Mouse (Mus musculus): ENCODE results near the gene Cmtm6. TPM values are rescaled to one million over a fixed set of nuclear protein-coding genes. Genes with fewer than 3 reads are reported as not detected.

The Cmtm6 gene
- total RNA-seq, 2 experiments from 2014 or later = 98.1 to 124 TPM

- no peak for ATAC-seq (ENCODE audit: poor library complexity, severe bottlenecking)
Measured at GRCm38 (mm10) chr9:114729911-114730805, 758 bp upstream of the Cmtm6 start.

GRCm38 (mm10) chr9:114731871-114732682 is 1.2 kb downstream of the Cmtm6 start:
- peak; percentile 30 for ATAC-seq (ENCODE audit: poor library complexity, severe bottlenecking)

DNA sequence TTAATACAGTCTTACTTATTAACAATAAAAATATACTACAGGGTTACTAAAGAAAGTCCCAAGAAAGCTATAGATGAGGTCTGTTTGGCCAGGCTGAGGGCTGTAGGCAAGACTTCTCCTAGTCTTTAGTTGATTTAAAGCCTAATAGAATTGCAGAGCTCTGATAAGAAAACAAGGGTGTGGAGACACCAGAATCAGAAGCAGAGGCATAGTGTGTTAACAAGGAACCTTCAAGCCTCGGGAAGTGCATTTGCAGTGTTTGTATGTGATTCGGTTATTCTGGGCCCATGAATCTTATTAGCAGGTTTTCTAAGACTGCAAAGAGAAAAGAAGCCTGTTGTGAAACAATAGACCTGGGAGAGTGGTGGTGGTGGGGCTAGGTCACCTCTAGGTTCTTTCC is 2.3 kb downstream of the Cmtm6 start:
- ATAC-seq (ENCODE audit: poor library complexity, severe bottlenecking) = no peak

GRCm38 (mm10) chr9:114736442-114736841 is 5.5 kb downstream of the Cmtm6 start:
- no peak for ATAC-seq (ENCODE audit: poor library complexity, severe bottlenecking)

DNA sequence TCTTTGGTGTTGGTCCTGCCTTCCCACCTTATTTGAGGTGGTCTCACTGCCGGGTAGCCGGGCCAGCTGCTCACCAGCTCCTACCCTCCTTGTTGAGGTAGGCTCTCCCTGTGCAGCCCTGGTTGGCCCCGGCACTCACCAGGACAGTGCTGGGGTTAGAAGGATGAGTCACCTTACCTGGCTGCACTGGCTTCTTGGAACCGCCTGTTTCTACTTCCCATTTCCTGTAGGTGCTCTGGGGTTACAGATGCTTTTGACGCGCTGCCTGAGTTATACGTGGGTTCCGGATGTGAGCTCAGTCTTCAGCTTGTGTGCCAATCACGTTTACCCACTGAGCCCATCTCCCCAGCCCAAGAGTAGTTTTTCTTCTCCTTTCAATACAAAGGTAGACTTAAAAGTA is 9.4 kb downstream of the Cmtm6 start:
- ATAC-seq (ENCODE audit: poor library complexity, severe bottlenecking) = no peak

DNA sequence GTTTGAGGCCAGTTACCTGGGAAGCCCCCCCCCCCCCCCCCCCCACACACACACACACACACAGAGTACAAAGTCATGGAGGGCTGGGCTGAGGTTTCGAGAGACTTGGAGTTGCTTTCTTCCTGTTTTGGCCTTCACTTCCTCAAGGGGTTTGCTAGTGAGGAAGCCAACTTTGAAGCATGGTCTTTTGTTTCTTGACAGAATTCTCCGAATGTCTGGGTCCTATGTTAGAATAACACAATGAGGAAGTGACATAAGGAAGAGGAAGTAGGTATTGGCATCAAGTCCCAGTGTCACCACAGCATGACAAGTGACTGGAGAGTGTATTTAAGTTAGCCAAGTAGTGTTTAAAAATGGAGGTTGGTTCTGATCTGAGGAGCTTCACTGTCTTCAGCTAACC is 11.8 kb downstream of the Cmtm6 start:
- ATAC-seq (ENCODE audit: poor library complexity, severe bottlenecking) = peak; percentile 96

DNA sequence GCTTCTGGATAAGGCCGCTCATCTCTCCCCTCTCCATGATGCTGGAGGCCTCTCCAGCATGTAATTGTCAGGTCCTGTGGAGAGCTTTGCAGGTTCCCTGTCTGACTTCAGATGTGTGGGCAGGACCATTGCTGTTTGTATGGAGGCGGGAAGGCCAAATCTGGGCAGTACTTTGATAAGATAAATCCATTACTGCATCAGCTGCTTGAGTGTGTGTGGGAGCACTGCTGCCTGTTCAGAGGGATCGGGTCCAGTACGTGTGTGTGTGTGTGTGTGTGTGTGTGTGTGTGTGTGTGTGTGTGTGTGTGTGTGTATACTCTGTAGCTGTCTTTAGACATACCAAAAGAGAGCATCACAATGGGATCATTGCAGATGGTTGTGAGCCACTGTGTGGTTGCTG is 14.2 kb downstream of the Cmtm6 start:
- ATAC-seq (ENCODE audit: poor library complexity, severe bottlenecking) = no peak

- no peak for ATAC-seq (ENCODE audit: poor library complexity, severe bottlenecking)
Measured at GRCm38 (mm10) chr9:114745654-114746053, 14.7 kb downstream of the Cmtm6 start.

- no peak for ATAC-seq (ENCODE audit: poor library complexity, severe bottlenecking)
Measured at GRCm38 (mm10) chr9:114747012-114747411, 16.1 kb downstream of the Cmtm6 start.

DNA sequence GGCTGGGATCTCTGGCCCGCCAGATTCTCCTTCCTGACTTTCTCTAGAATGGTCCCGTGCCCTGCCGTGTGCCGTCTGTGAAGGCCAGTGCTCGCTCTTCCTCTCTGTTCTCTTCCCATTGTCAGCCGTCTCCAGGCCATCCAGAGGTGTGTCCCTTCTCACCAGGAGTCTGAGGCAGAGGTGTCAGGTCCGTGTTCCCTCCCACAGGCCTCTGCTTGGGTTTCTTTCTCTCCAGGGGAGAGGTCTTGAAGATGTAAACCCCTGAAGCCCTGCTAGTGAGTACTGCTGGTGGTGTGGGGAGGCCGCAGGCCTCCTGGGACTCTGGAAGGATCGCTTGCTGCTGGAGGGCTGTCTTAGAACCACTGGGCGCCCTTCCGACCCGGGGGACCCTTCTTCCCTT is 16.6 kb downstream of the Cmtm6 start:
- no peak for ATAC-seq (ENCODE audit: poor library complexity, severe bottlenecking)

DNA sequence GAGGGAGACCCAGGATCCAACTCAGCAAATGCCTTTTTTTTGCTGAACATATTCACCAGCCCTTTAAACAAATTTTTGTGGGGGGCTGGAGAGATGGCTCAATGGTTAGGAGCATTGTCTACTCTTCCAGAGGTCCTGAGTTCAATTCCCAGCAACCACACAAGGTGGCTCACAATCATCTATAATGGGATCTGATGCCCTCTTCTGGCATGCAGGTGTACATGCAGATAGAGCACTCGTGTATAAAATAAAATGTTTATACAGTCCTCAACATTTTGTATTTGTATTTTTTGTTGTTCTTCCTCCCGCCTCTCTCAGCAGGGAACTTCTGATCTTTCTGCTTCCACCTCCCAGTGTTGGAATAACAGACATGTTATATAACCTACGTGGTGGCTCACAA is 20.7 kb downstream of the Cmtm6 start:
- ATAC-seq (ENCODE audit: poor library complexity, severe bottlenecking) = no peak

- ATAC-seq (ENCODE audit: poor library complexity, severe bottlenecking) = peak; percentile 12; the same call in 1 of the 2 replicates
Measured at GRCm38 (mm10) chr9:114752311-114752710, 21.4 kb downstream of the Cmtm6 start.

- ATAC-seq (ENCODE audit: poor library complexity, severe bottlenecking) = peak; percentile 93
Measured at GRCm38 (mm10) chr9:114752863-114753484, 22.1 kb downstream of the Cmtm6 start.

DNA sequence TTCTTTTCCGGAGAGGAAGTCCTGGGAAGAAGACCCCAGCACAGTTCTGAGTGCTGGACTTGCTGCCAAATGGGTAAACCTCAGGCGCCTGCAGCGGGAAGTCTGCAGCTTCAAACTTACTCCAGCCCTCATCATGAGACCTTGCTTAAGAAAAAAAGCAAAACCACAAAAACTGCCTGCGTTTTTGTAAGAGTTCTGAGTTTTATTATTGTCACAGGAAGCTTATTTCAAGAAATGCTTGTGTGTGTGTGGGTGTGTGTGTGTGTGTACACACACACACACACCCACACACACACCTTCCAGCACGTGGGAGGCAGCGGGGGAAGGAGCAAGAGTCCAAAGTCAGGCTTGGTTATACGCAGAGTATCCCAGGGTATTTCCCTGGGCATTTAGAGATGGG is 27.4 kb downstream of the Cmtm6 start:
- peak; percentile 27 for ATAC-seq (ENCODE audit: poor library complexity, severe bottlenecking)

DNA sequence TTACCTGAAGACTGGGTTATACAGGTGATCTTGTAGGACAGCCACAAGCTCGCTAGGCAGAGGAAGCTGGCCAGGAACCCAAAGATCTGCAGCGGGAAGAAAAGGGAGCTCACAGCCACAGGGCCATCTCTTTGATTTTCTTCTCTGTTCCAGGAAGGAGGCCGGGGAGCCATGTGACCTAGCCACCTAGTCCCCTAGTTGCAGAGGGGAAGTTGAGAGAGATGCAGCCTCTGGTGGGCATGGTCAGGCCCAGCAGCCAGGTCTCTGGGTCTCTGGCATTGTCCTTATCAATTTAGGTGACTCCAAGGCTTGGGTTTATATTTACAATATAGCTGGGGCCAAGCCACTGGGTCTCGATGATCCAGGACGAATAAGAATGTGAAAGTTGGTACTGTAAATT is 27.9 kb downstream of the Cmtm6 start:
- ATAC-seq (ENCODE audit: poor library complexity, severe bottlenecking) = peak; percentile 65

DNA sequence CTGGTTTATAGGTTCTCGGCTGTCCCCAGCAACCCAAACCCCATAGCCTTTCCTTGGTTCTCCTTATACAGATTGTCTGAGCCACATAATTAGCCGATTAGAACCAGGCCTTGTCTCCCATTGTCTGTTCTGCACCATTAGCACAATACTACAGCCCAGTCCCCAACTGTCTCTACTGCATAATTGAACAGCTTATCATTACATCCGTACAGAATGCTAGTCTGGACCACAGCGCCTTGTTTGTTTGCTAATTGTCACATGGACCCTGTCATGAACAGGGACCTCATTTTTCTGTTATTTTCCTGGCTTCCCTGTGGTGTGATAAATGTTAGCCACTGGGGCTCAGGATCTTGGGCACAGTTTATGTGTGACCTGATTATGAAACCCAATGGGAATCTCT is 29.0 kb downstream of the Cmtm6 start:
- no peak for ATAC-seq (ENCODE audit: poor library complexity, severe bottlenecking)

DNA sequence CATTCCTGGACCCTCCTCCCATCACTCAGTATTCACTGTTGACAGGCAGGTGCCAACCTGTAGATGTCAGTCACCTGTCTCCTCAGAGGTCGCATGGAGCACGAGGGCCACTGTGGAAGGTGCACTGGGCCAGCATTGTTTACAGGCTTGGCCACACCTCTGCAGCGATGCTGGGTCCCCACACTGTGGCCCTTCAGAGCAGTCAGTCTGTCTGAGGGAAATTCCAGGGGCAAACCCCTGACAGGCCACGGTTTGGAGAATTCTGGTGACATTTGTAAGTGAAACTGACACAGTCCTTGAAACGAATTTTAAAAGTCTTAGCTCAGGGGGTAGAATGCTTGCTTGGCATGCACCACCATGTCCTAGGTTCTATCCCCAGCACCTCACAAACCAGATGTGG is 29.4 kb downstream of the Cmtm6 start:
- no peak for ATAC-seq (ENCODE audit: poor library complexity, severe bottlenecking)

DNA sequence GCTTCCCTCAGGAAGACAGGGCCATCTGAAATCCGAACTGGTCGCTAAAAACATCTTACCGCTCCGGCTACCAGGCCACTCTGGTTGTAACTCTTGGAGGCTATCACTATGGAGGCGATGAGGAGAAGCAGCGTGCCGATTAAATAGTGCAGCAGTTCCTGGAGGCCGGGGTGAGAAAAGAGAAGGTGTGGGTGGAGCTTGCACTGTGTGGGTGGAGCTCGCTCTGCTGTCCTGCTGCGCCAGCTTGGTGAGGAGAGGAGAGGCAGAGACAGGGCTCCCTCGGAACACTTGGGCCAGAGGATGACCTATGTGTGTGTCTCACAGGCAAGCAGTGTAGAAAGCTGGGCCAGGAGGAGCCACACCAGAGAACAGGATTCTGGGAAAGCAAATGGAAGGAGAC is 30.9 kb downstream of the Cmtm6 start:
- ATAC-seq (ENCODE audit: poor library complexity, severe bottlenecking) = no peak

DNA sequence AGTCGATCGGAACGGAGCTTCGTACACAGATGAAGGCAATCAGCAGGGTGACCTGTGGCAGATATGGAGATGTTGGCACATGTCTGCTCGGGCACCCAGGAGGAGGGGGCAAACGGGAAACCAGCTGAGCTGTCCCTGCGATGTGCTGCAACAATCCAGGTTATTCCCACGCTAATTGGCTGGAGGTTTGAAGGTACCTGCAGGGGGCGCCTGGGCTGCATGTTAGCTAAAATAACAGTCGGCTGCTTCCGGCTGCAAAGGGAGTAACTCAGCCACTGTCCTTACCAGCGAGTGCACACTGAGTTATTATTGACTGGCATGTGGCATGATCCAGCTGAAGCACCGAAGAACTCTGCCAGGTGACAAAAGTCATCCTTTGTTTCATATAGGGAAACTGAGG is 32.4 kb downstream of the Cmtm6 start:
- ATAC-seq (ENCODE audit: poor library complexity, severe bottlenecking) = peak; percentile 58

DNA sequence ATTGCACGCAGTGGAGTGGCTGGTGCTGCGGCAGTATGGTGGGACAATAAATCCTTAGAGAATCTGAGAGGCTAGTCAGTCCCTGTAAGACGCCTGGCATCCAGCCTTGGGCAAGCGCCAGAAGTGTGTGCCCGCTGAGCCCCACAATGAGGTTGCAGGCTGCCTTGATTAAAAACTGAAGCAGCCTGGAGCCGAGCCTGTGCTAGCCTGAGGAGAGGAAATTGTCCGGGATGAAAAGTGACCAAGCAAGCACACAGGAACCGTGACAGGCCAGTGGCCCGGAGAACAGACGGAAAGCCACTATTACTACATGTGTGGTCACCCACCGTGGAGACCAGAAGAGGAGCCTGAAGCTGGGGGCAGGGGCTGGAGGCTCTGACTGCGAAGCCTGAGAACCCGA is 36.1 kb downstream of the Cmtm6 start:
- no peak for ATAC-seq (ENCODE audit: poor library complexity, severe bottlenecking)

- no peak for ATAC-seq (ENCODE audit: poor library complexity, severe bottlenecking)
Measured at GRCm38 (mm10) chr9:114767507-114767906, 36.6 kb downstream of the Cmtm6 start.
